Mouse (Mus musculus): ENCODE measurements around the gene Suox.

DNA sequence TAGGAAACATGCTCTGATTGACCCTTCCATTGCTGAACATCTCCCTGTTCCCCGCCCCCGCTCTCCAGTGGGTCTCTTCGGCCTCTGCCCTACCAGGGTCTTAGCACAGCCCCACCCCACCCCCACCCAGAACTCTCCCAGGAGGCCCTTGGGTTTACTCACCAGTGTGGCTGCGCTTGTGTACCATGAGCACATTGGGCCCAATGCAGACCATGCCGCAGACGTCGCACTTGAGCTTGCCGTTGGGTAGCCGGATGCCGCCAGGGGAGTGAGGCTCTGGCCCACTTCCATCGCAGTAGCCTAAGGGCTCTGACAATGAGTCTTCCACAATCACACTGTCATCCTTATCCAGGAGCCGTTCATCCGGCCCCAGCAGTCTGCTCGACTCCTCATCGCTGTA, 33.0 kb downstream of the Suox start:
- TF ChIP-seq GATA1 (IDR thresholded peaks at IDR 0.05; ENCODE audit: borderline replicate concordance, low read length) (no peak), FLI1 (IDR thresholded peaks at IDR 0.05; ENCODE audit: low read length) (no peak)

Measured in megakaryocyte, embryonic 14.5 days (primary cell).